Mouse (Mus musculus) forebrain, embryonic 16.5 days (tissue): ENCODE measurements around the gene Rdh16f2. TPM values are rescaled to one million over a fixed set of nuclear protein-coding genes. Genes with fewer than 3 reads are reported as not detected.
"Not testable (repeated sequence)": the region's sequence is repeated elsewhere in the genome, so short reads cannot be mapped to it uniquely, and the experiment has no call there.

Experiments used
- ATAC-seq: fragments of 200-750 bp; cut with Nextera tagmentation; 2 replicates; pipeline ENCODE4 v1.8.0; 2017; ENCODE audit warnings: mild to moderate bottlenecking, moderate library complexity
- H3K27ac ChIP-seq: fragments of 300-500 bp; sonication (generic); 2 replicates; pipeline ENCODE4 v1.5.1; 2014; ENCODE audit warnings: low read length, control low read depth
- H3K27me3 ChIP-seq: fragments of 300-500 bp; sonication (generic); replicated peaks from 2 replicates; pipeline ENCODE4 v1.6.1; 2014; ENCODE audit warnings: low read length; ENCODE audit not compliant: control insufficient read depth, insufficient read depth
- H3K36me3 ChIP-seq: fragments of 300-500 bp; sonication (generic); 2 replicates; pipeline ENCODE4 v1.6.1; 2014; ENCODE audit not compliant: control insufficient read depth, insufficient read depth
- H3K4me1 ChIP-seq: fragments of 300-500 bp; sonication (generic); replicated peaks from 2 replicates; pipeline ENCODE4 v1.6.1; 2014; ENCODE audit warnings: low read length; ENCODE audit not compliant: control insufficient read depth, insufficient read depth
- H3K4me2 ChIP-seq: fragments of 300-500 bp; sonication (generic); 2 replicates; pipeline ENCODE4 v1.6.1; 2014; ENCODE audit warnings: mild to moderate bottlenecking, low read length, control low read depth
- H3K4me3 ChIP-seq: fragments of 300-500 bp; sonication (generic); replicated peaks from 2 replicates; pipeline ENCODE4 v1.5.1; 2014; ENCODE audit warnings: mild to moderate bottlenecking, low read length, control low read depth
- H3K9ac ChIP-seq: fragments of 300-500 bp; sonication (generic); replicated peaks from 2 replicates; pipeline ENCODE4 v1.6.1; 2014; ENCODE audit warnings: low read depth, low read length, control low read depth
- H3K9me3 ChIP-seq: fragments of 300-500 bp; sonication (generic); 2 replicates; pipeline ENCODE4 v1.6.1; 2016; ENCODE audit warnings: low read length; ENCODE audit not compliant: control insufficient read depth
- WGBS: fragments of 180-500 bp; shearing (Covaris S2); extraction: QIAGEN DNeasy Blood & Tissue Kit; methylation state at CpG from one replicate; pipeline ENCODE4 v1.1.7; 2014; 5-methylcytosine and 5-hydroxymethylcytosine counted together
- polyA plus RNA-seq: library from polyadenylated mRNA; unstranded; fragments of >200 nt; fragmentation: Nextera tagmentation; extraction: Ambion mirVana; gene quantifications from 2 replicates; pipeline ENCODE4 v1.2.1, GENCODE M21; 2015

Rdh16f2 gene
- polyA plus RNA-seq, 1 experiment from 2014 or later = not detected

DNA sequence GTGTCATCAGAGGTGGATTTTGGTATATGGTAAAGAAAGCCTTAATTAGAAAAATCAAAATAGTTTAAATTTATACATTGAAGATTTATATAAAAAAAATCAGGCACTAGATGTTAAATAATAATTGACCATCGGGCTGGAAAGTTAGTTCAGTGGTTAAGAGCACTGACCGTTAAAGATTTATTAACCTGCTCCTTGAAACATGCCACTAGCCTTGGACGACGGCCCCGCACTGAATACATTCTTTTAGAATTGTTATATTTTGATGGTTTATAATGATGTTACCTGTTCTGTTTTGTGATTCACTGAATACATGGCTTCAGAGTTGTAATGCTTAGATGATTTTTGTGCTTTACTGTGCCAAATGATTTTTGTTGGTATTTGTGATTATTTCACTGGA, 20.3 kb upstream of the Rdh16f2 start:
- ATAC-seq, H3K4me1 ChIP-seq, H3K36me3 ChIP-seq, H3K4me2 ChIP-seq, H3K4me3 ChIP-seq, H3K27ac ChIP-seq, H3K9ac ChIP-seq, H3K27me3 ChIP-seq, H3K9me3 ChIP-seq: not testable (repeated sequence)
- 92% methylated on average over 5 of the region's 5 CpGs for WGBS

GRCm38 (mm10) chr10:127848089-127848488, 18.2 kb upstream of the Rdh16f2 start:
- Histone ChIP-seq H3K4me1 (no peaks in the 10 kb centered on the region), H3K4me2 (no peak overlapping the region), H3K27ac (no peak overlapping the region), H3K9me3 (no peaks in the 10 kb centered on the region), H3K36me3 (no peaks in the 10 kb centered on the region), H3K27me3 (no peaks in the 10 kb centered on the region), H3K9ac (no peak overlapping the region), H3K4me3 (no peak overlapping the region)
- 82% methylated on average over 1 of the region's 1 CpGs for WGBS
- no peak for ATAC-seq

DNA sequence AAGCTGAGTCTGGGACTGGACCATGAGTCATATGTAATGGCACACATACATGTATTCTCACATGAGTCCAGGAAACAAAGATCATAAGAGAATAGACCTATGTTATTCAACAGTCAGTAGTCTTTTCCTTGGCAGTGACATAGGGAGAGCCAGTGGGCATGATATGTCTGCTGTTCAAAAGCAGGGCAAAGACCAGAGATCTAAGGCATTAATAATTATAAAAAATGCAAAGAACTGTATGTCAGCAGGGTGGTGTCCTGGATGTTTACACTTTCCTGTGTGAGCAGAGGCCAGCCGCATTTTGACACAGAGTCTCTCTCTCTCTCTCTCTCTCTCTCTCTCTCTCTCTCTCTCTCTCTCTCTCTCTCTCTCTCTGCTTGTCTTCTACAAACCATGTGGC, 16.6 kb upstream of the Rdh16f2 start, which contains the start of gene Rdh19:
TSS of gene Rdh19 (plus strand) at position 301 of the 400 bp plus-strand sequence.
- Histone ChIP-seq H3K4me2 (no peak within 1 kb of the TSS), H3K9ac (no peak within 1 kb of the TSS), H3K27me3 (no peaks in the 10 kb centered on the region), H3K4me1 (no peaks in the 10 kb centered on the region), H3K9me3 (no peaks in the 10 kb centered on the region), H3K27ac (no peak within 1 kb of the TSS), H3K4me3 (no peak within 1 kb of the TSS), H3K36me3 (no peaks in the 10 kb centered on the region)
- ATAC-seq = no peak
- 78% methylated on average over 1 of the region's 1 CpGs for WGBS

GRCm38 (mm10) chr10:127856376-127856775, 9.9 kb upstream of the Rdh16f2 start:
- Histone ChIP-seq H3K27me3 (no peaks in the 10 kb centered on the region), H3K27ac (no peak overlapping the region), H3K4me3 (no peak overlapping the region), H3K36me3 (no peaks in the 10 kb centered on the region), H3K4me1 (no peaks in the 10 kb centered on the region), H3K9ac (no peak overlapping the region), H3K9me3 (no peaks in the 10 kb centered on the region), H3K4me2 (no peak overlapping the region)
- no peak for ATAC-seq

DNA sequence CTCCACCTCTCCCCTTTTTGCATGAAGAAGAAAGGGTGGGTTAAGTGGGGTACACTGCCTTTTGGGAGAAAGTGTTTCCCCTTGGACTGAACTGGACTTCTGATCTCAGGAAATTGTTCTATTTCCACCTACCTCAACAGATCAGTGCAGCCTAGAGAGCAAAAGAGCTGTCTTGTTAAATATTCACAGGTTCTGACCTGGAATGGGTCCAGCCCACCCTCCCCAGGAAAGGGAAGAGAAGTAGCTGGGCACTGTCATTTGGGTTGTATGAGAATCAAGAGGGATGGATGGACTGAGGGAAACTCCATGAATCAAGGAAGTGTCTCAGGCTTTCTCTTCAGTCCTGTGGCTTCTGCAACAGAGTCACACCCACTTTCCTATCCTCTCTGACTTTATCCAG, 1.3 kb upstream of the Rdh16f2 start:
- no peaks in the 10 kb centered on the region for H3K4me1 ChIP-seq
- H3K9ac ChIP-seq = no peak overlapping the region
- no peak overlapping the region for H3K4me3 ChIP-seq
- H3K27me3 ChIP-seq = no peaks in the 10 kb centered on the region
- no peaks in the 10 kb centered on the region for H3K36me3 ChIP-seq
- H3K4me2 ChIP-seq = no peak overlapping the region
- no peak overlapping the region for H3K27ac ChIP-seq
- no peak for ATAC-seq
- no peaks in the 10 kb centered on the region; the same call in 1 of the 2 replicates for H3K9me3 ChIP-seq

DNA sequence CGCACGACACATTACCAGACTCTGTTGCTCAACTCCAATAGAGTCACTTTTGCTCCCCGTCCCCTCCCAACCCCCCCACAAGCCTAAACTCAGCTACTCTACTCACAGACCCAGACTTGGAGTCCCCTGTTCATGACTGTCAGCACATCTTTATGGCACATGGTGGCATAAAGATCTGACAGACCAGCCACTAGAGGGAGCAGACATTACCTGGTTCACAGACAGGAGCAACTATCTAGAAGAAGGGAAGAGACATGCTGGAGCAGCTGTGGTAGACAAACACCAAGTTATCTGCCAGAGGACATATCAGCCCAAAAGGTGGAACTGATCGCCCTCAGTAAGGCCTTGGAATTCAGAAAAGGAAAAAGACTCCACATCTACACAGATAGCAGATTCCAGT, 6.2 kb downstream of the Rdh16f2 start:
- 67% methylated on average over 4 of the region's 4 CpGs for WGBS
- Histone ChIP-seq H3K4me1 (no peaks in the 10 kb centered on the region), H3K9me3 (no peaks in the 10 kb centered on the region; the same call in 1 of the 2 replicates), H3K27me3 (no peaks in the 10 kb centered on the region), H3K36me3 (no peaks in the 10 kb centered on the region), H3K4me3 (no peak overlapping the region), H3K4me2 (no peak overlapping the region), H3K9ac (no peak overlapping the region), H3K27ac (no peak overlapping the region)
- no peak for ATAC-seq

DNA sequence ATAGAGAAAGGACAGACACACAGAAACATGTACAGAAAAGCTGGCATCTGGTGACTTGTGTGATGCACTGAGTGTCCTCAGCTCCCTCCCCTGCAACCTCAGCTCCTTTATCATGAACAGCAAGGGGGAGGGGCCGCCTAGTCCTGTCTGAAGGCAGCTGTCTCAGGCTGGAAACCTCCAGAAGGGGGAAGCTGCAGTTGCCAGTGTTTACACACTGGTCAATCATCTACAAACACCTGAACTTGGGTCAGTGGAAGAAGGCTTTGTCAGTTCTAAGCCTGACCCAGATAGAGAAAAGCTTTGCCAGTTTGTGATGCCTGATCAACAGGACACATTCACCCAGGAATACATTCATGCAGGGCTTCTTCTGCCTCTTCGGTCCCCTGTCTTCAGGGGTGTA, 11.4 kb downstream of the Rdh16f2 start:
- H3K4me1 ChIP-seq = no peaks in the 10 kb centered on the region
- H3K27ac ChIP-seq = no peak overlapping the region
- H3K36me3 ChIP-seq = no peaks in the 10 kb centered on the region
- no peak overlapping the region for H3K9ac ChIP-seq
- no peak overlapping the region for H3K4me3 ChIP-seq
- WGBS = 54% methylated on average over 2 of the region's 2 CpGs
- no peaks in the 10 kb centered on the region for H3K27me3 ChIP-seq
- no peaks in the 10 kb centered on the region for H3K9me3 ChIP-seq
- no peak for ATAC-seq
- H3K4me2 ChIP-seq = no peak overlapping the region

DNA sequence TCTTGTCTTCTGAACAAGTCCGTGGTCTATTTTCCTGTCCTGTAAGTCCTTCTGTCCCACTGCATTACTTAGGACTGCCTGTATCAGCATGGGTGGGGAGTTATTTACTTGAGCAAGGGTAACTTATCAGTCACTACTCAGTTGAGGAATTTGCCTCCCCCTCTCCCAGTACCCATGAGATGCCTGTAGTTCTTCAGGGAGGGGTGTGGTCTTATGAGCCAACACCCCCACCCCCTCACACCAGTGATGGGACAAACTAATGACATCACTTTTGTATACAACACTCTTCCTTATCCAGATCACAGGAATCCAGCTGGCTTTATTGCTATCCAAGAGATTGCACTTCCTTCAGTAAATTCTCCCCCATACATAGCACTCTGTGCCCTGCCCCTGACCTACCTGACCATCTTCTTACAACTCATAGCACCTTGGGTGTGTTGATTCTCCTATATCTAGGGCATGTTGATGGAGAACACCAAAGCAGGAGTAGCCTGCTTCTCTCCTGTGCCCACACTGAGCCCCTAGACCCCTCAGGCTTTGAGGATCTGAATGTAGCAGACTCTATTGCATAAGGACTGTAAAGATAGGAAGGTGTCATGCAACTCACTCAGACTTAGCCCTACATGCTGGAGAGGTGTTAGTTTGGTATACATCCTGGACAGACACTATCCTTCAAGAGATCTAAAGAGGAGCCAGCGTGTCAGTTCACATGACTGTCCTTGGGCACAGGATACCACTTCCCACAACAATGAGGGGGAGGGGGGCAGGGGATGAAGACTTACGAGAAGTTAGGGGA, 12.2 kb downstream of the Rdh16f2 start:
- WGBS = 83% methylated on average over 3 of the region's 3 CpGs
- H3K9ac ChIP-seq = no peak overlapping the region
- no peak overlapping the region for H3K4me3 ChIP-seq
- H3K4me1 ChIP-seq = no peaks in the 10 kb centered on the region
- H3K9me3 ChIP-seq = no peaks in the 10 kb centered on the region
- H3K27ac ChIP-seq = no peak overlapping the region
- H3K27me3 ChIP-seq = no peaks in the 10 kb centered on the region
- no peak overlapping the region for H3K4me2 ChIP-seq
- ATAC-seq = no peak
- H3K36me3 ChIP-seq = no peaks in the 10 kb centered on the region

DNA sequence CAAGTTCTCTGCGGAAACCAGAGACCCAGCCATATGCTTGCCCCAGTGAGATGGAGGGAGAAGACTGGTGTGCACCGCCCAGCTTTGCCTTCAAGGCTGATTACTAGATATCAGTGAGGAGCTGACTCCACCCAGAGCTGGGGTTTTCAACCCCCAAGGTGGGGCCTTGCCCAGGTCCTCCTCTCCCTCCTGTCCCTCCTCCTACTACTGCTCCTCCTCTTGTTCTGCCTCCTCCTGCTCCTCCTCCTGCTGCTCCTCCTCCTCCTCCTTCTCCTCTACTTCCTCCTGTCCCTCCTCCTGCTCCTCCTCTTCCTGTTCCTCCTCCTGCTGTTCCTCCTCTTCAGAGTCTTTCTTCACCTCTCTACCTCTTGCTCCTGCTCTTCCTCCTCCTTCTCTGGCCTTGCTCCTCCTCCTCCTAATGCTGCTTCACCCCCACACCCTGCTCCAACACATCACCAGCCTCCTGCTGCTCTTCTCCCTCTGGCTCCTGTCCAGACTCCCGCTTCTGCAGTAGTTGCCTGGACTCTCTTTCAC, 12.9 kb downstream of the Rdh16f2 start:
- WGBS = 82% methylated on average over 3 of the region's 3 CpGs
- Histone ChIP-seq H3K9ac (no peak overlapping the region), H3K27me3 (no peaks in the 10 kb centered on the region), H3K4me3 (no peak overlapping the region), H3K9me3 (no peaks in the 10 kb centered on the region), H3K36me3 (no peaks in the 10 kb centered on the region), H3K4me1 (no peaks in the 10 kb centered on the region), H3K27ac (no peak overlapping the region), H3K4me2 (no peak overlapping the region)
- ATAC-seq = no peak
